Mouse (Mus musculus) forebrain, embryonic 11.5 days (tissue): Measurements from ENCODE around the gene Gna15. TPM values are rescaled to one million over a fixed set of nuclear protein-coding genes. Genes with fewer than 3 reads are reported as not detected.
A peak's percentile ranks its signal among the peaks of the same experiment; 100 is the strongest.

ENCODE experiments used
- ATAC-seq: fragments of 200-750 bp; cut with Nextera tagmentation; replicated peaks from 2 replicates; pipeline ENCODE4 v1.8.0; 2017; ENCODE audit warnings: moderate TSS enrichment; ENCODE audit not compliant: low FRiP score
- DNase-seq: peaks from one replicate; pipeline ENCODE4 v3.0.0-alpha.2; 2017; ENCODE audit warnings: low spot score
- H3K27ac ChIP-seq: fragments of 300-500 bp; sonication (generic); 2 replicates; pipeline ENCODE4 v1.5.1; 2014; ENCODE audit warnings: low read depth, low read length
- H3K27me3 ChIP-seq: fragments of 300-500 bp; sonication (generic); 2 replicates; pipeline ENCODE4 v1.6.1; 2014; ENCODE audit warnings: mild to moderate bottlenecking, low read length, mixed read lengths; ENCODE audit not compliant: control insufficient read depth, insufficient read depth
- H3K36me3 ChIP-seq: fragments of 300-500 bp; sonication (generic); 2 replicates; pipeline ENCODE4 v1.6.1; 2014; ENCODE audit warnings: mild to moderate bottlenecking, low read length, moderate library complexity, mixed read lengths; ENCODE audit not compliant: control insufficient read depth, insufficient read depth
- H3K4me1 ChIP-seq: fragments of 300-500 bp; sonication (generic); replicated peaks from 2 replicates; pipeline ENCODE4 v1.6.1; 2014; ENCODE audit warnings: low read length, mixed read lengths; ENCODE audit not compliant: control insufficient read depth, insufficient read depth
- H3K4me2 ChIP-seq: fragments of 300-500 bp; sonication (generic); 2 replicates; pipeline ENCODE4 v1.6.1; 2014; ENCODE audit warnings: low read depth, mild to moderate bottlenecking, low read length, moderate library complexity, mixed read lengths; ENCODE audit not compliant: severe bottlenecking
- H3K4me3 ChIP-seq: fragments of 300-500 bp; sonication (generic); 2 replicates; pipeline ENCODE4 v1.5.1; 2014; ENCODE audit warnings: low read depth, low read length
- H3K9ac ChIP-seq: fragments of 300-500 bp; sonication (generic); 2 replicates; pipeline ENCODE4 v1.6.1; 2014; ENCODE audit warnings: low read length
- H3K9me3 ChIP-seq: fragments of 300-500 bp; sonication (generic); 2 replicates; pipeline ENCODE4 v1.6.1; 2016; ENCODE audit warnings: low read length, mixed read lengths; ENCODE audit not compliant: control insufficient read depth
- WGBS: fragments of 180-500 bp; shearing (Covaris S2); extraction: QIAGEN DNeasy Blood & Tissue Kit; methylation state at CpG from one replicate; pipeline ENCODE4 v1.1.7; 2014; 5-methylcytosine and 5-hydroxymethylcytosine counted together
- polyA plus RNA-seq: library from polyadenylated mRNA; unstranded; fragments of >200 nt; fragmentation: Nextera tagmentation; extraction: Ambion mirVana; gene quantifications from 2 replicates; pipeline ENCODE4 v1.2.1, GENCODE M21; 2014

The Gna15 gene
- polyA plus RNA-seq, 1 experiment from 2014 or later, result 0.68 TPM

- H3K27me3 ChIP-seq, result peaks cover 56% of the 10 kb centered on the region
- 5% methylated on average over 16 of the region's 16 CpGs for WGBS
- peaks cover 9% of the 10 kb centered on the region for H3K4me1 ChIP-seq
- no peak for DNase-seq
- no peak for ATAC-seq
- H3K36me3 ChIP-seq, result no peaks in the 10 kb centered on the region
- no peak overlapping the region for H3K27ac ChIP-seq
- no peak overlapping the region for H3K4me3 ChIP-seq
- no peak overlapping the region for H3K9ac ChIP-seq
- H3K9me3 ChIP-seq, result no peaks in the 10 kb centered on the region
- no peak overlapping the region for H3K4me2 ChIP-seq
Observed at GRCm38 (mm10) chr10:81461673-81462414, 62.2 kb downstream of the Gna15 start.

DNA sequence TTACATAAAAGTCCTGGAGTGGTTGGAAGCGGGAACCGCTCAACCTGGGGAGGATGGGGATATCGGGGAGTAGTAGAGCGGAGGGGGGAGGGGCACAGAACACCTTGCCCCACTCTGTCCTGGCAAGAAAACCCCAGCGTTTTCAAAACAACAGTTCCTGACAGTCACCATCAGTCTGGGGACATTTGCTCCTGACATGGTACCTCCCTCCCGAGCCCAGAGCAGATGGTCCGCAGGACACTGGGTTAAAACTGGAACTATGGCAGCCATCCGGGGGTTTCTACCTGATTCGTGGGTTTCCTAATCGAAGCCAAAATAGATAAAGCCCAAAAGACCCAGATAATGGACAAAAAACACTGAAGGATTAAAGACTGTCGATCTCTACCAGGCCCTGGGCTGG, 63.1 kb downstream of the Gna15 start:
- ATAC-seq (no peak), DNase-seq (no peak)
- no peak overlapping the region for H3K27ac ChIP-seq
- no peak overlapping the region for H3K4me2 ChIP-seq
- no peak overlapping the region for H3K4me3 ChIP-seq
- peaks cover 9% of the 10 kb centered on the region for H3K4me1 ChIP-seq
- no peak overlapping the region for H3K9ac ChIP-seq
- H3K9me3 ChIP-seq, result no peaks in the 10 kb centered on the region
- no peaks in the 10 kb centered on the region for H3K36me3 ChIP-seq
- peaks cover 58% of the 10 kb centered on the region for H3K27me3 ChIP-seq
- 38% methylated on average over 11 of the region's 11 CpGs for WGBS

GRCm38 (mm10) chr10:81460471-81460870, 63.6 kb downstream of the Gna15 start:
- Histone ChIP-seq H3K9me3 (no peaks in the 10 kb centered on the region), H3K36me3 (no peaks in the 10 kb centered on the region), H3K4me2 (no peak overlapping the region), H3K4me1 (peaks cover 9% of the 10 kb centered on the region), H3K27me3 (peaks cover 58% of the 10 kb centered on the region), H3K9ac (no peak overlapping the region), H3K27ac (no peak overlapping the region), H3K4me3 (no peak overlapping the region)
- 19% methylated on average over 20 of the region's 20 CpGs for WGBS
- ATAC-seq, result no peak
- DNase-seq, result no peak

DNA sequence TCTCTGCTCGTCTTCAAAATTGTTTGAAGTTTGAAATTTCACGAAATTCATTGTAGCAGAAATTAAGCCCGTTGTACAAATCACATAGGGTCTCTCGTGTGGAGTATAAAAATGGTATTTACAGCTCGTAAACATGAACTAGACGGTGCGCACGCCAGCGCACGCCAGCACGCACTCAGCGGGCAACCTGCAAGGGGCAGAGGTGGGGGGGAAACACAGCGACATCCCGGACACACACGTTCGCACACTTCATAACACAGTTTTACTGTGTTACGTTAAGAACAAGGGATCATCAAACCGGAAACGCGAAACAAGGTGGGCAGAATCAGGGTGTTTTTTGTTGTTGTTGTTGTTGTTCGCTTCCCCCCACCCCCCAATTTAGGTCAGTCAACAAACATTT, 64.6 kb downstream of the Gna15 start:
- WGBS, result 69% methylated on average over 21 of the region's 21 CpGs
- Histone ChIP-seq H3K9me3 (no peaks in the 10 kb centered on the region), H3K9ac (no peak overlapping the region), H3K27me3 (peaks cover 66% of the 10 kb centered on the region), H3K4me3 (no peak overlapping the region), H3K27ac (no peak overlapping the region), H3K36me3 (no peaks in the 10 kb centered on the region), H3K4me1 (peaks cover 5% of the 10 kb centered on the region; the same call in 1 of the 2 replicates), H3K4me2 (no peak overlapping the region)
- DNase-seq, result no peak
- no peak for ATAC-seq

- H3K27ac ChIP-seq, result no peak overlapping the region
- peaks cover 65% of the 10 kb centered on the region for H3K27me3 ChIP-seq
- no peak overlapping the region for H3K4me3 ChIP-seq
- no peak overlapping the region for H3K9ac ChIP-seq
- ATAC-seq (no peak), DNase-seq (no peak)
- no peaks in the 10 kb centered on the region for H3K36me3 ChIP-seq
- H3K4me2 ChIP-seq, result no peak overlapping the region
- H3K4me1 ChIP-seq, result no peaks in the 10 kb centered on the region
- H3K9me3 ChIP-seq, result no peaks in the 10 kb centered on the region
- WGBS, result 84% methylated on average over 6 of the region's 6 CpGs
Observed at GRCm38 (mm10) chr10:81458267-81458666, 65.8 kb downstream of the Gna15 start.

GRCm38 (mm10) chr10:81457624-81458023, 66.4 kb downstream of the Gna15 start:
- no peaks in the 10 kb centered on the region for H3K4me1 ChIP-seq
- no peak overlapping the region for H3K4me2 ChIP-seq
- no peak overlapping the region for H3K9ac ChIP-seq
- DNase-seq (peak; percentile 50), ATAC-seq (no peak)
- no peak overlapping the region for H3K4me3 ChIP-seq
- 82% methylated on average over 8 of the region's 8 CpGs for WGBS
- no peaks in the 10 kb centered on the region for H3K36me3 ChIP-seq
- H3K27ac ChIP-seq, result no peak overlapping the region
- peaks cover 65% of the 10 kb centered on the region for H3K27me3 ChIP-seq
- no peaks in the 10 kb centered on the region for H3K9me3 ChIP-seq

DNA sequence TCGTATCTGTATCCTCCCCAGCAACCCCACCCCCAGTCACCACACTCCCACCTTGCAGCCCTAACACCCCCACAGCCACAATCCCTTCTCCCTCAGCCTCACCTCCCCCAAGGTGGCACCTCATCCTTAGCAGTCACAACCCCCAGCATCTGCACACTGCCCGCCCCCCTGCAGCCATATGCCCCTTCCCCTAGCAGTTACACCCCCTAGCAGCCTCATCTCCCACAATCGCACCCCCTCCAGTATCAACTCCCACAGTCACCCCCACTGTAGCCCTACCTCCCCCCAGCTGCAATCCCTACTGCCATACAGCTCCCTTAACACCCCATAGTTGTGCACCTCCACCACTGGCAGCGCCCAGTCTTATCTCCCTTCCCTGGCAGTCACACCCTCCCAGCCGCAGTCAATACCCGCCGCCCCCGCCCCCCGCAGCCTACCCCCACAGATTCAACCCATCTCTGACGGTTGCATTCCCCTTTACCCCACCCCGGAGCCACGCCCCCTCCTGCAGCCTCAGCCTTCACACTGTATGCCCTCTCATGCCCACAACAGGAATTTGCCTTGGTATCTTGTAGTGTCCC, 67.0 kb downstream of the Gna15 start:
- no peak overlapping the region for H3K4me3 ChIP-seq
- no peaks in the 10 kb centered on the region for H3K36me3 ChIP-seq
- 63% methylated on average over 12 of the region's 12 CpGs for WGBS
- ATAC-seq (no peak), DNase-seq (peak; percentile 48)
- H3K9ac ChIP-seq, result no peak overlapping the region
- H3K27ac ChIP-seq, result no peak overlapping the region
- H3K27me3 ChIP-seq, result peaks cover 65% of the 10 kb centered on the region
- H3K4me2 ChIP-seq, result no peak overlapping the region
- no peaks in the 10 kb centered on the region for H3K9me3 ChIP-seq
- H3K4me1 ChIP-seq, result no peaks in the 10 kb centered on the region

DNA sequence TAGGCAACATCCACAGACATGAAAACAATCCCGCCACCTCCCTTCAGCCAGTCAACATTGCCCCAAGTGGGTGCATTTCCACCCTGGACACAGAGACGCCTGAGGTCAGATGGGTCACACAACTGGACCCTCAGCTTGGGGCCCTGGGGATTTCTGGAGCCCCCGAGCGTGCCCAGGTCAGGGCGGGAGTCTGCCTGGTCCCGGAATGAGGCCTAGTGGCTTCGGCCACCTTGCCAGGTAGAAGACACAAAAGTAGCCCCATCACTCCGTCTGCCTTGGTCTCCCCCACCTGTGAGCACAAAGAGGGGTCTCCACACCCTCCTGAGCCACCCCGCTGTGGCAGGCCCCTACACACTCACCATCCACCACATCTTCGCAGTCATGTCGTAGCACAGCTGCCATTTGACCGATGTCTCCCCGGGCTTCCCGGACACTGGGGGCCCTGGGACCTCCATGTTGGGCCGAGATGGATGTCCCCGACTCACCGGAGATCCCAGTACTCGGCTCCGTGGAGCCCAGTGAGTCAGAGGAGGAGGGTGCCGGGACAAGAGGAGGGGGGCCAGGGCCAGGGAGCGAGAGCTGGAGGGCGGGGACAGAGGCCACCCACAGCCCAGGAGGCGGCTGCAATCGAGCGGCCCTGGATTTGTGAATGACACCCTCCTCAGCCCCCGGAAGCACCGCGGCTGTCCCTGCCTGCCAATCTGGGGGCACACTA, 68.7 kb downstream of the Gna15 start, which contains the start of gene Nfic:
Gene Nfic (minus strand): TSS at position 455 of the 715 bp plus-strand sequence.
- DNase-seq, result peak; percentile 51
- Histone ChIP-seq H3K4me1 (no peaks in the 10 kb centered on the region), H3K4me3 (no peak within 1 kb of the TSS), H3K9ac (no peak within 1 kb of the TSS), H3K36me3 (no peaks in the 10 kb centered on the region), H3K27me3 (peaks cover 62% of the 10 kb centered on the region), H3K9me3 (no peaks in the 10 kb centered on the region), H3K27ac (no peak within 1 kb of the TSS), H3K4me2 (no peak within 1 kb of the TSS)
- no peak for ATAC-seq
- WGBS, result 60% methylated on average over 28 of the region's 28 CpGs
